Mouse (Mus musculus) liver, adult 2 months (tissue): ENCODE measurements around the gene Tbc1d25. TPM values are rescaled to one million over a fixed set of nuclear protein-coding genes. Genes with fewer than 3 reads are reported as not detected.

Source experiments
- DNase-seq: peaks from one replicate; pipeline ENCODE4 v3.0.0-alpha.2; 2011; ENCODE audit warnings: low read depth, low spot score; ENCODE audit errors: extremely low read depth
- H3K27ac ChIP-seq: fragments of 200-500 bp; replicated peaks from 2 replicates; pipeline ENCODE4 v1.5.1; 2012; ENCODE audit warnings: low read depth, mild to moderate bottlenecking, control low read depth, inconsistent platforms, low read length; ENCODE audit not compliant: insufficient read depth
- H3K27me3 ChIP-seq: fragments of 200-500 bp; 2 replicates; pipeline ENCODE4 v1.6.1; 2012; ENCODE audit warnings: mild to moderate bottlenecking, moderate library complexity, low read length, inconsistent platforms; ENCODE audit not compliant: control insufficient read depth, insufficient read depth
- H3K36me3 ChIP-seq: fragments of 200-500 bp; 2 replicates; pipeline ENCODE4 v1.6.1; 2012; ENCODE audit warnings: low read length, inconsistent platforms; ENCODE audit not compliant: control insufficient read depth, insufficient read depth
- H3K4me1 ChIP-seq: fragments of 200-500 bp; 2 replicates; pipeline ENCODE4 v1.6.1; 2011; ENCODE audit warnings: low read length; ENCODE audit not compliant: control insufficient read depth, insufficient read depth
- H3K4me3 ChIP-seq: fragments of 200-500 bp; 2 replicates; pipeline ENCODE4 v1.5.1; 2011; ENCODE audit warnings: low read depth, mild to moderate bottlenecking, control low read depth, low read length, moderate library complexity; ENCODE audit not compliant: insufficient read depth
- H3K79me2 ChIP-seq: fragments of 200-500 bp; 2 replicates; pipeline ENCODE4 v1.6.1; 2012; ENCODE audit warnings: inconsistent platforms, mild to moderate bottlenecking, low read length, moderate library complexity; ENCODE audit not compliant: control insufficient read depth, insufficient read depth
- H3K9ac ChIP-seq: fragments of 200-500 bp; 2 replicates; pipeline ENCODE4 v1.6.1; 2012; ENCODE audit warnings: low read depth, mild to moderate bottlenecking, control low read depth, inconsistent platforms, low read length
- CTCF ChIP-seq: fragments of 200-500 bp; IDR thresholded peaks from 2 replicates; pipeline ENCODE4 v1.5.1; 2011; ENCODE audit warnings: low read depth, low read length, control low read depth
- POLR2A ChIP-seq: fragments of 200-500 bp; IDR thresholded peaks from 2 replicates; pipeline ENCODE4 v1.6.1; 2011; ENCODE audit warnings: low read length, control low read depth; ENCODE audit not compliant: insufficient read depth; ENCODE audit errors: extremely low read depth
- WGBS: fragments of 180-500 bp; shearing (Covaris S2); methylation state at CpG from one replicate; pipeline ENCODE4 v1.1.7; 2018; 5-methylcytosine and 5-hydroxymethylcytosine counted together
- polyA plus RNA-seq: library from polyadenylated mRNA; depleted of rRNA; stranded (reverse); fragments of >200 nt; gene quantifications from 2 replicates; pipeline ENCODE4 v1.2.3, GENCODE M21; 2012
- total RNA-seq: library from RNA; depleted of rRNA; stranded (reverse); fragments of >200 nt; gene quantifications from 2 replicates; pipeline ENCODE4 v1.2.3, GENCODE M21; 2014

The Tbc1d25 gene
- total and polyA plus RNA-seq, 2 experiments: 0.92 to 8.9 TPM

GRCm38 (mm10) chrX:8175169-8175503 lies 845 bp downstream of the Tbc1d25 start:
- Histone ChIP-seq H3K4me1 (peaks cover 8% of the 10 kb centered on the region), H3K79me2 (no peaks in the 10 kb centered on the region; the same call in 1 of the 2 replicates), H3K4me3 (peak overlapping the region; percentile 81; the same call in 1 of the 2 replicates), H3K9ac (peak overlapping the region; percentile 82), H3K27ac (peak overlapping the region; percentile 66), H3K36me3 (no peaks in the 10 kb centered on the region), H3K27me3 (no peaks in the 10 kb centered on the region)
- TF ChIP-seq POLR2A (no peak), CTCF (no peak)
- no peak for DNase-seq
- 0% methylated on average over 4 of the region's 4 CpGs for WGBS

DNA sequence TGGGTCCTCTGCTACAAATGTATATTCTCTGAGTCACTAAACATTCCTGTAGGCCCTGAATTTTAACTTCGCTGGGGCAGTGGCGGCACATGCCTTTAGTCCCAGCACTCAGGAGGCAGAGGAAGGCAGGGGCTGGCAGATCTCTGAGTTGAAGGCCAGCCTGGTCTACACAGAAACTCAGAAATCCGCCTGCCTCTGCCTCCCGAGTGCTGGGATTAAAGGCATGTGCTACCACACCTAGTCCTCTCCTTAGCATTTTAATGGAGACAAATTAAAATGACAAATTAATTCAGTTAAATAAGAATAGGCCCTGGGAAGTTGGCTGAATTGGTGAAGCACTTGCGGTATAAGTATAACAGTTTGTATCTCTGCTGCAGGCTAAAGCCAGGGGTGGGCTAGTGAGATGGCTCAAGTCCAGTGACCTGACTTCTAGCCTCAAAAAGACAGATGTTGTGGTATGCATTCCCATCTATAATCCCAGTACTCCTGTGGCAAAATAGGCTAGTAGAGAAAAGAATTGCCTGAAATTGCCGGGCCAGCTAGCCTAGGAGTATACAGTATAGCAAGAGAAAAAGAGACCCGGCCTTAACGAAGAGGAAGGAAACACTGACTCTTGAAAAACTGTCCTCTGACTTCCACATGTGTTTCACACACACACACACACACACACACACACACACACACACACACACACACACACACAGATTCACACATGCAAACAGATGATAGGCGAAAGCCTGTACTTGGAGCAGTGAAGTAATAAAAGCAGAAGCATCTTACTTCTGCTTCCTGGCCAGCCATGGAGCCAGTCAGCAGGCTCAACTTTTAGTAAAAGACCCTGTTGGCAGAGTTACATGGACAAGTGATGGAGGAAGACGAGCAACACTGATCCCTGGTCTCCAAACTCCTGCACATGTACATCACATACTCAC lies 8.0 kb downstream of the Tbc1d25 start:
- H3K79me2 ChIP-seq: no peaks in the 10 kb centered on the region; the same call in 1 of the 2 replicates
- H3K27ac ChIP-seq: no peak overlapping the region
- no peaks in the 10 kb centered on the region for H3K27me3 ChIP-seq
- H3K4me3 ChIP-seq: no peak overlapping the region
- H3K36me3 ChIP-seq: no peaks in the 10 kb centered on the region
- 89% methylated on average over 10 of the region's 10 CpGs for WGBS
- H3K4me1 ChIP-seq: no peaks in the 10 kb centered on the region
- TF ChIP-seq POLR2A: no peak
- no peak for TF ChIP-seq CTCF
- no peak for DNase-seq
- H3K9ac ChIP-seq: no peak overlapping the region

DNA sequence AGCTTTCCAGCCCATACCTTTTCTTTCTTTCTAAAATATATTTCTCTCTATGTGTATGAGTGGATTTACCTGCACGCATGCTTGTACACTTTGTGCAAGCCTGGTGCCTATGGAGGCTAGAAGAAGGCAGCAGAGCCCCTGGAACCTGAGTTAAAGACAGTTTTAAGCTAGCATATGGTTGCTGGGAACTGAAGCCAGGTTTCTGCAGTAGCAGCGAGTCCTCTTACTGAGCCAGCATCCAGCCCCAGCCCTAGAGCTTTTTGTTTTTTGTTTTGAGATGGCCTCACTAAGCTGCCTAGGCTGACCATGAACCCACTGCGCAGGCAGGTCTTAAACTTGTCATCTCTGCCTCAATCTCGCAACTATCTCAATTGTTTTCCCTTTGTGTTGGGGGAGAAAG lies 11.5 kb downstream of the Tbc1d25 start:
- no peak overlapping the region for H3K9ac ChIP-seq
- H3K4me1 ChIP-seq: no peaks in the 10 kb centered on the region
- H3K27me3 ChIP-seq: no peaks in the 10 kb centered on the region
- DNase-seq: no peak
- no peak overlapping the region for H3K27ac ChIP-seq
- no peaks in the 10 kb centered on the region for H3K36me3 ChIP-seq
- TF ChIP-seq CTCF: no peak
- no peak for TF ChIP-seq POLR2A
- no peaks in the 10 kb centered on the region; the same call in 1 of the 2 replicates for H3K79me2 ChIP-seq
- WGBS: 100% methylated on average over 4 of the region's 4 CpGs
- no peak overlapping the region for H3K4me3 ChIP-seq

DNA sequence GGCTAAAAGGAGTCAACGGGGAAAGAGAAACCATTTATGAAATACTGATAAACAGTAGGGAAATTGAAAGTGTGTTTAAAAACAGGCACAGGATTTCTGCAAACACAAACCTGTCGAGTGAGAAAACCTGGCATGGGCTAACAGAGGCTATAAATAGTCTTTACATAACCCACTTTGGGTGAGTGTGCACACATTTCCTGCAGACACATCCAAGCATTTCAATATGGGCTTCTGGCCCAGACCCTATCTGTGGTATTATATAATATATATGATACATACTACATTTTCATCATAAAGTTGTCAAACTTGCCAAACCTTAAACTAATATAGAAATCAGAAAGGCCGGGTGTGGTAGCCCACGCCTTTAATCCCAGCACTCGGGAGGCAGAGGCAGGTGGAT lies 12.9 kb downstream of the Tbc1d25 start:
- no peaks in the 10 kb centered on the region for H3K36me3 ChIP-seq
- TF ChIP-seq POLR2A (no peak), CTCF (no peak)
- H3K79me2 ChIP-seq: no peaks in the 10 kb centered on the region; the same call in 1 of the 2 replicates
- no peak overlapping the region for H3K27ac ChIP-seq
- DNase-seq: no peak
- no peaks in the 10 kb centered on the region for H3K4me1 ChIP-seq
- H3K4me3 ChIP-seq: no peak overlapping the region
- no peak overlapping the region for H3K9ac ChIP-seq
- WGBS: 59% methylated on average over 5 of the region's 5 CpGs
- H3K27me3 ChIP-seq: no peaks in the 10 kb centered on the region

DNA sequence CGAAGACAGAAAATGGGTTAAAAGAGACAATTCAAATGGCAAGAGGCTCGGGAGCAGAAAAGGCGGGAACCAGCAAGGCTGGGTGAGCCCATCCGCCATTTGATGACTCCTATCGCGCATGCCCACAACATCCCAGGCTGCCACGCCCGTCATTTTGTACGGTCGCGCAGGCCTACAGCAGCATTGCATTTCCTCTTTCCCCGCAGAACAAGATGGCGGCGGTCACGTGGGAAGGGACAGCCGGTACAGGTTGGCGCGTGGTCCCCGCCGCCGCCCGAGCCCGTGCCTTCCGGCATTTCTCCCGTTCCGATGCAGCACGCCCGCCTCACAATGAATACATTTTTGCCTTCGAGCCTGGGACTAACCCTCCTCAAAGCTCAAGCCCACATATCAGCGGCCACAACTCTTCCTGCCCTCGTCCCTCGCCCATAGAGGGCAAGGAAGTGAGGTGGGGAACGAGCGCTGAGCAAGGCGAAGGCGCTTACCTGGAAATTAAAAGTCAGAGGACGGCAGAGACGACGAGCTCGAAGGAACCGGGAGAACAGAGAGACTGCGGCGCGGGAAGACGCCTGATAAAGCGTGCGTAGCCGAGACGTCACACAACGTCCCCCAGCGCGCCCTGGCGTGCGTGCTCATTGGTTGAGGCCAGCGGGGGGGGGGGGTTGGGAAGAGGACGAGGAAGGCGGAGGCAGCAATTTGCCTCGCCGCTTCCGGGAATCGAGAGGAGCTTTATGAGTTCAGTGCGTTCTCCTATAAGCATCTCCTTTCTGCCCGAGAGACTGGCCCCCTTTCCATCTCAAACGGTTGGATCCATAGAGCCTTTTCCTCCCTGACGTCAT lies 30.6 kb downstream of the Tbc1d25 start, which contains the start of gene Rbm3:
TSS of gene Rbm3 (minus strand) at position 728 of the 839 bp plus-strand sequence.
- Histone ChIP-seq H3K36me3 (peaks cover 24% of the 10 kb centered on the region), H3K27ac (peak within 1 kb of the TSS; percentile 99), H3K9ac (peak within 1 kb of the TSS; percentile 95), H3K4me1 (peaks cover 4% of the 10 kb centered on the region; the same call in 1 of the 2 replicates), H3K79me2 (0 out of 2 replicates have a peak, but pooled peaks cover 3% of the 10 kb centered on the region), H3K4me3 (peak within 1 kb of the TSS; percentile 97), H3K27me3 (no peaks in the 10 kb centered on the region)
- WGBS: under 1% methylated on average over 47 of the region's 65 CpGs
- TF ChIP-seq CTCF (no peak), POLR2A (peak; percentile 71)
- DNase-seq: peak; percentile 64
